Mouse (Mus musculus): ENCODE data around the gene Hmg20a.

DNA sequence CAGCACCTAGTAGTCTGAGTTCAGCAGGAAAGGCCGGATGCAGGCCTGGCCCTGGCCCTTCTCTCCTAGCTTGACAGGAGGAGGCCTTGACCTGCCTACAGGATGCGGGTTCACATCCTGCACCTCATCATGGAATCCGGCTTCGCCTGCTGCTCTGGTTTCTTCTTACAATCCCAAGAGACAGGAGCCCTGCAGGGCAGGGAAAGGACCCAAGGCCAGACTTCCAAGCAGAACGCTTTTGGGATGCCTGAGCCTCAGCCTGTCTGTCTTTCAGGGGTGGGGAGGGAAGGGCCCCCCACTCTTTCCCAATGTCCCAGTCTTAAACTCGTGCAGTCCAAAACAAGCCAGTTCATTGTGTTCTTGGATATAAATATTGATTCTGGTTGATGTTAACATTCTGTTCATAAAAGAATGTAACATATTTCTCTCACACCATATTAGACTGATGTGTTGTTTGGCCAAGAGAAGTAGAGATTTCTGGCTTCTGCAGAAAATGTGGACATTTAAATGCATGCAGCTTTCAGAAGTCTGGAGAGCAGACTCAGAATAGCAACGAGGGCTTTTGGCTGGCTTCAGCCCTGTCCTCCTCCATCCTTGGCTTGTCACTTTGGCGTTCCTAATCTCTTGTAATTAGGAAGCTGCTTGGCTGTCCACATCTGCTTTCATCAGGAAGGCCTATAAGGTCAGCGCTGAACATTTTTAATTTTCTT is 86.8 kb downstream of the Hmg20a start:
- no peak for TF ChIP-seq POLR2A (IDR thresholded peaks at IDR 0.05; ENCODE audit: low read depth, low read length)
- no peak for TF ChIP-seq CTCF (IDR thresholded peaks at IDR 0.05; ENCODE audit: extremely low read depth, insufficient read length, insufficient replicate concordance, low read depth, low read length)

All from small intestine, adult 2 months (tissue).